ENCODE assay signal across 21 mouse cellular contexts in genomic region chr9:59143610-59144009, GRCm38 (mm10).
"Had no signal": no experiment of that assay in that cellular context is flagged by ENCODE, and none has a peak within 500 bp of the region (broad histone marks: within the 10 kb centered on the region; RNA-seq: fewer than 3 reads in every experiment).

No protein-coding gene starts in this region.

- H3K4me2 ChIP-seq: limb, embryonic 13.5 days; liver, embryonic 12.5 days; liver, embryonic 15.5 days; midbrain, embryonic 11.5 days had no signal

- H3K9me3 ChIP-seq: limb, embryonic 10.5 days; limb, embryonic 13.5 days; liver, embryonic 12.5 days; liver, embryonic 15.5 days had no signal

- H3K9ac ChIP-seq: limb, embryonic 13.5 days; liver, embryonic 12.5 days; liver, embryonic 15.5 days had no signal

- DNase-seq: kidney, adult 2 months; kidney, postnatal 25 days; layer of hippocampus, adult 9-11 months; liver; lung, adult 2 months; lung, postnatal 14 days; lung, postnatal 4 days; midbrain, embryonic 14.5 days; right cerebral cortex, adult 18-20 months; right cerebral cortex, postnatal 25 days; thymus, adult 2 months; thymus, postnatal 14 days; thymus, postnatal 4 days had no signal

- H3K27ac ChIP-seq: kidney, postnatal 0 days; layer of hippocampus, adult 2 months; limb, embryonic 10.5 days; limb, embryonic 13.5 days; liver, embryonic 12.5 days; liver, embryonic 15.5 days had no signal

- H3K4me1 ChIP-seq: limb, embryonic 13.5 days; liver, embryonic 12.5 days; liver, embryonic 15.5 days had no signal

- H3K27me3 ChIP-seq: limb, embryonic 13.5 days; liver, embryonic 12.5 days; liver, embryonic 15.5 days had no signal

- ATAC-seq: inflammation-experienced regulatory T-cells, adult 6 months; liver, embryonic 12.5 days had no signal

- H3K4me3 ChIP-seq: layer of hippocampus, adult 2 months; limb, embryonic 10.5 days; limb, embryonic 13.5 days; liver, embryonic 12.5 days; liver, embryonic 15.5 days had no signal

- H3K36me3 ChIP-seq: limb, embryonic 10.5 days; limb, embryonic 13.5 days; liver, embryonic 12.5 days; liver, embryonic 15.5 days had no signal
